Mouse (Mus musculus): ENCODE measurements at regions not wholly inside any gene's neighbourhood (a gene's known extent, or its start where the extent isn't known, plus 50 kb on each side); places are given as distances from the start of the nearest gene placed in this dataset.

DNA sequence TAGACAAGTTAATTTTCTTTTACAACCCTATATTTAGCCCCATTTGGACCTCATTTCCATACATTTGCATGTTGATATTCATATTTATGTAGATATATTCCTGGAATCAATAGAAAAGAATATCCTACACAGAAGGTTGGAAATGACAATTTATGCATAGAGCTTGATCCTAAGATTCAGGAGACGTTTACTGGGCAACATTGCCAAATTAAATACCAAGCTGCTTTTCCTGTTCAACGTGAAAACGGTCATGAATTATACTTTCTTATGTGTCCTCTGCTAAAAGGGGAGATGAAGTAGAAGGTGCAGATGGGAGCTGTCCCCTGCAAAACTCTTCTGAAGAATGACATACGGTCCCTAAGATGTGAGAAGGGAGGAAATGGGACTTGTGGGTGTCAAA lies 2888.9 kb upstream of the Lrrc6 start:
- no peak for DNase-seq (ENCODE audit: low spot score)

GRCm38 (mm10) chr15:69387466-69387865 lies 2886.8 kb upstream of the Lrrc6 start:
- DNase-seq (ENCODE audit: low spot score), result no peak

- DNase-seq (ENCODE audit: low spot score), result no peak
Observed at GRCm38 (mm10) chr15:69365440-69365839, 2864.7 kb upstream of the Lrrc6 start.

DNA sequence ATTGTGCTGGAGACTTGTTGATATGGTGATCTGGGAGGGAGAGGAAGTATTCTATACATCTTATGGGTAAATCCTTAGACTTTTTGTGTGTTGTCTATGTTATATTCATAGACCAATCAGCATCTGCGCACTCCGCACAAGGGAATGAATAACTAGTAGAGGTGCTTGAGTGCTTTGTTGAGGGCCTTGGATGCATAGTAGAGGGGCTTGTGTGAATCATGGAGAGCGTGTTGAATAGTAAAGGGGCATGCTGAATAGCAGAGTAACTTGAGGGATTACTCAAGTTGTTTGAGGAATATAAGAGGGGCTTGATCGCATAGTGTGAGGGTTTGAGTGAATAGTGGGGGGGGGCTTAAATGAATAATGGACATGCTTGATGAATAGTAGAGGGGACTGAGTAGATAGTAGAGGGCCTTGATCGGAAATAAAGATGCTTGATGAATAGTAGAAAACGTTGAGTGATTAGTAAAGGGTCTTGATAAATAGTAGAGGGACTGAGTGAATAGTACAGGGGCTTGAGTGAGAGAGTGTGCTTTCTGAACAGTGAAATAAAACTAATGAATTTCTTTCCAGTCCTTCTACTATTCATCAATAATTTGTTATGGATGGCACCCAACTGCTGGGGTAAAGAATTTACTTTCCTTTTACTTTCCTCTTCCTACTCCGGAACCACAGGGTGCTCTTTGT lies 2849.5 kb upstream of the Lrrc6 start:
- no peak for DNase-seq (ENCODE audit: low spot score)

- no peak for DNase-seq (ENCODE audit: low spot score)
Observed at GRCm38 (mm10) chr15:69346065-69346464, 2845.4 kb upstream of the Lrrc6 start.

DNA sequence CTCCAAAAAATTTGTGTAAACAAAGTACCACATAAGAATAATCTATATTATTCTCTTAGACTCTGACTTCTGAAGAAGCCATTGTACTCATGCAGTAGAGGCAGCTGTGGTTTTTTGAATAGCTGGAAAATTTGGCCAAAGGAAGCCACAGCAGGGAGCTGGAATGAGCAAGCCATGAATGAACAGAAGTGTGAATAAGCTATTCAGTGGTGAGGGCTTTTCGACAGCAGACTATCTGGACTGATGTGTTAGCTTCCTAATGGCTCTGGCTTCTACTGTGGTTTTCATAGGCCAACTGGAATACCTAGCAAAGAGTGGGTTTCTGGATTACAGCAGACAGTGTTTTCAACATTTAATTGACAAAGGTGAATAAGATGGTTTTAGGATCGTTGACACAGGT lies 2842.0 kb upstream of the Lrrc6 start:
- DNase-seq (ENCODE audit: low spot score), result no peak

DNA sequence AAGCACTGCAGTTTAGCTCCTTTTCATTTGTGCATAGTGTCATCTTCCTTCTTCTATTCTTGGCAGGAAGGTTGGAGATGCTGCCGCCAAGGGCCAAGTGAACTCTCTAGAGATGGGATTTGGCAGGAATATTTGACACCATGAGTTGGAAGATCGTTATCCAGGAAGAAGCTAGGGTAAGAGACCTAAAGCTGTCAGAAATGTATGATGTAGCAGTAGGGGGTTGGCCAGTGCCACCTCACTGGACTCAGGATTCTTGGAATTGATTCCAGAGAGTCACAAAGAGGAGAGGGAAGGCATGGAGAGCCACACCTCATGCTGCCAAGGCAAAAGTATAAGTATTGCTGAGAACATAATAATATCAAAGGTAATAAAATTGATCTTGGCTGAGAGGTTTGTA lies 2835.8 kb upstream of the Lrrc6 start:
- DNase-seq (ENCODE audit: low spot score), result no peak

DNA sequence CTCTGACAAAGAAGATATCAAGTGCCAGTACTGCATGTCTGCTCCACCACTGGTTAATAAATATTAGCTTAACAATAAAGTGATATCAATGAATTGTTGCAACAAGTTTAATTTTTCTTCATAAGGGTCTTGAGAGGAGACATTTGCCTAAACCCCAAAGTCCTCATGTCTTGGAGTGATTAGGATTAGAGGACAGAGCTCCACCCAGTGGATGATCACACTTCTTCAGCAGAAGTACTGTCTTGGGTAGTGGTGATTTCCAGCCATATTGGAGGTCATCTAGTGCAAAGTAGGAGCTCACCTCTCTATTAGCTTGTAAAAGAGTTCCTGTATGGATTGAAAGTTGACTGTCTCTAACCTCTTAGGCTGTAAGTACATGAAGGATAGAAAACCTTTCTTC lies 2825.8 kb upstream of the Lrrc6 start:
- DNase-seq (ENCODE audit: low spot score), result no peak

- DNase-seq (ENCODE audit: low spot score), result no peak
Observed at GRCm38 (mm10) chr15:69303100-69303499, 2802.4 kb upstream of the Lrrc6 start.

DNA sequence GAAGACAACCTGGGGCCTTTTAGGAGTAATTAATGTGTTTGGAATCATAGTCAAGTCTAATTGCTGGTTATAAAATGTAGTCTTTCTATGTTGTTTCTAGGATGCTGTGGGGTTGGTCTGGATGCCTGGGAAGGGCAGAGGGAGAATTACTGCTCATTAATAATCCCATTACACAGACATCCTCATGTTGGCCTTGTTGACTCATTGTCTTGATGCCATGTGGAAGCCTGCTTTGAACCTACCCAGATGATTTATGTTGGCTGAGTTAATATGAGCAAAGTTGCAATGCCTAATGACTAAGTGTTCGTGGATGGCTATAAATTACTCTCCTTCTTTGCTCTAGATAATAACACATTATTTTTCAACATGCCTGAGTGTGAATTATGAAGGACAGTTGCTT lies 2790.6 kb upstream of the Lrrc6 start:
- no peak for DNase-seq (ENCODE audit: low spot score)

GRCm38 (mm10) chr15:69275546-69276255 lies 2775.0 kb upstream of the Lrrc6 start:
- DNase-seq (ENCODE audit: low spot score), result no peak

DNA sequence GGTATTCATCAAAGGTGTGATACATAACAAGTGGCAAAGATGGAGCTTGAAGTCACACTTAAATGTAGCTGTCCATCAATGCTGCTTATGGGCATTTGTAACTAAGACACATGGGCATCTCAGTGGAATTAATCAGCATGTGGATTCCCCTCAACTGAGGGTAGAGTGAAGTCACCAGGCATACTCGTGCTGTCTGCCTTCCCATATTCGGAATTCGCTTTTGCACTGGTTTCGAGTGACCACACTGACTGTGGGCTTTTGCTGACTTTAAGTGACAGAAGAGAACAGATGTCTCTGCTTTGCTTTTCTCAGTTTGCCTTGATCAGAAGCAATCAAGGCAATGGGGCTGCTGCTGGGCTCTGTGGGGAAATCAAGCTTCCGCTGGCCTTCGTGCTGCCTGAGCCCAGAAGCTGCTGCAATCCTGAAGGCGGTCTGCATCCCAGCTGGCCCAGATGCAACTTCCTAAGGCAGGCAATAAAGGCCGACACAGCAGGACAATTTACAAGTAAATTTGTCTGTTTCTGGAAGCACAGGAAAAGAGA lies 2773.6 kb upstream of the Lrrc6 start:
- no peak for DNase-seq (ENCODE audit: low spot score)

GRCm38 (mm10) chr15:69273518-69273917 lies 2772.8 kb upstream of the Lrrc6 start:
- no peak for DNase-seq (ENCODE audit: low spot score)

DNA sequence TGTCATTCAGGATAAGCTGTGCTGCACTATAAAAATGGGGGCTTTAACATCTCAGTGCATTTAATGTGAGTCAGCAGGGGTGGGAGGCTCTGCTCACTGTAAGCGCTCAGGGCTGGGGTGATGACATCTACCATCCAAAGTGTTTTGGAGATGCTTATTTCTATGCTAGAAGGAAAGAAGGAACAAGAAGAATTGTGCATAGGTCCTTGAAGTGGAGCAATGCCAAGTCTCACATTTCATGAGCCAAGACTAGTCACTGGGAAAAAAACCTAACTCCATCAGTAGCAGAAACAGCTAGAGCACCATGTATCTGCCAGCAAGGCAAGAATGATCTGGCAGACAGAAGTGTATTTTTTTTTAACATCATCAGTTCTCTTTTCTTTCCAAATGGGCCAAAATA lies 2761.2 kb upstream of the Lrrc6 start:
- no peak for DNase-seq (ENCODE audit: low spot score)

- DNase-seq (ENCODE audit: low spot score), result no peak
Observed at GRCm38 (mm10) chr15:69257161-69257778, 2756.6 kb upstream of the Lrrc6 start.

GRCm38 (mm10) chr15:69253698-69254097 lies 2753.0 kb upstream of the Lrrc6 start:
- no peak for DNase-seq (ENCODE audit: low spot score)

- no peak for DNase-seq (ENCODE audit: low spot score)
Observed at GRCm38 (mm10) chr15:69252095-69252494, 2751.4 kb upstream of the Lrrc6 start.

GRCm38 (mm10) chr15:69246190-69246966 lies 2745.7 kb upstream of the Lrrc6 start:
- no peak for DNase-seq (ENCODE audit: low spot score)

GRCm38 (mm10) chr15:69235271-69235670 lies 2734.6 kb upstream of the Lrrc6 start:
- no peak for DNase-seq (ENCODE audit: low spot score)

DNA sequence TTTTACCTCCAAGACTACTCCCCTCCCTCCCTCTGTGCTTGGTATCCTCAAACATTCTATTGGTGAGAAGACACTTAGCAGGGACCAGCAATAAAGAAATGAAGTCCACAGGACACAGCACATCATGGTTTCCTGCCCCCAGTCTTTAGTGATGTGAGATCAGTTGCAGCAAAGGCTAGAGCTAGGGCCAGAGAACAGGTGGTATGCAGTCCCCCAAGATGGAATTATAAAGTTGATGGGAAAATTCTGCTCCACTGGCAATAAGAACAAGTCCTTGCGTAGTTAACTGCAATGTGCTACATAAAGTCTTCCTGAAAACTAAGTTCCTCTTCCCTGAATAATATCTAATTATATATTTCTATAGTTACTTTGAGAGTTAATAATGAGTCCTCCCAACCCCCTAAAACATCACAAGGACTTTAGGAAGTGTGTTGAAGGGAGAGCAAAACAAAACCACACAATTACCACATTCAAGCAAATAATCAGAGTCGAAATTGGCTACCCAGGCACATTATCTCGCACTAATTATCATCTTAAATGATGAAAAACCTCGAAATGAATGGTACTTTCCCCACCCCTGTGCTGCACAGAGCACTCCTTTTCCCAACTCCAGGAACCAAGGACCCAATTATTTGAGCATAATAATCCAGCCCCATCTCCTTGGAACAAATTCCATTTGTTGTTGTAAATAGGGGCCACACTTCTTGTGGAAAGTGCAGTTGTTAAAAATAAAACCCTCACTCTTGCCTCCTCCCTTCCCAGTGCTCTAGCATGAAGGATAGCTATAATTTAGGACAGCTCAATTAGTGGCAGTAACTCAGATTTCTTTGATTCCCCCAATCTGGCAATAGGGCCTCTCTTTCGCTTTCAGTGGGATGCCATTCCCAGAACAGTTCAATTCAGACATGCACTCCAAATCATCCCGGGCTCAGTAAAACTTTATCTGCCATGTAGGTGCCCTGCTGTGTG lies 2724.2 kb upstream of the Lrrc6 start:
- DNase-seq (ENCODE audit: low spot score), result peak; percentile 51

- DNase-seq (ENCODE audit: low spot score), result peak; percentile 8
Observed at GRCm38 (mm10) chr15:69223411-69223810, 2722.7 kb upstream of the Lrrc6 start.
